Mouse (Mus musculus) liver, embryonic 14.5 days (tissue): Measurements from ENCODE around the gene BC053393.

Source experiments
- CTCF ChIP-seq: IDR thresholded peaks from 2 replicates; pipeline ENCODE4 v1.5.1; 2016; ENCODE audit warnings: antibody characterized with exemption, low read depth, control low read depth
- EP300 ChIP-seq: IDR thresholded peaks from 2 replicates; pipeline ENCODE4 v1.6.1; 2016; ENCODE audit warnings: antibody characterized with exemption, low read depth

GRCm38 (mm10) chr11:46543530-46543929 lies 27.8 kb upstream of the BC053393 start:
- no peak for TF ChIP-seq EP300
- no peak for TF ChIP-seq CTCF
